Mouse (Mus musculus) embryonic stem cell, embryonic (primary cell): ENCODE data around the gene Kcna1.

Experiments used
- CTCF ChIA-PET, 4 experiments: fragments of 300-600 bp in 2 of 4; fragments of 350-600 bp in 2 of 4; sonication (Branson Sonifier 250); formaldehyde crosslinking; loops; one replicate each; lab custom pipeline; 2022; ENCODE audit warnings: inconsistent platforms in 2 of 4; lab: Charles Lee
- POLR2A ChIA-PET, 4 experiments: fragments of 300-600 bp in 2 of 4; fragments of 350-600 bp in 2 of 4; sonication (Branson Sonifier 250); formaldehyde crosslinking; loops; one replicate each; lab custom pipeline; 2022; ENCODE audit warnings: antibody characterized with exemption in 4 of 4, inconsistent platforms in 1 of 4; lab: Charles Lee

Gene Kcna1

GRCm38 (mm10) chr6:126646381-126646780, at the start of gene Kcna1:
Kcna1 (minus strand) TSS chr6:126646384.
- POLR2A ChIA-PET: no interaction called here
- CTCF ChIA-PET: interaction anchor here in 1 of 4 experiments (1.2 kb wide), 1 partner anchor 56 kb away, joined by 4 read pairs; no protein-coding TSS in a partner anchor

DNA sequence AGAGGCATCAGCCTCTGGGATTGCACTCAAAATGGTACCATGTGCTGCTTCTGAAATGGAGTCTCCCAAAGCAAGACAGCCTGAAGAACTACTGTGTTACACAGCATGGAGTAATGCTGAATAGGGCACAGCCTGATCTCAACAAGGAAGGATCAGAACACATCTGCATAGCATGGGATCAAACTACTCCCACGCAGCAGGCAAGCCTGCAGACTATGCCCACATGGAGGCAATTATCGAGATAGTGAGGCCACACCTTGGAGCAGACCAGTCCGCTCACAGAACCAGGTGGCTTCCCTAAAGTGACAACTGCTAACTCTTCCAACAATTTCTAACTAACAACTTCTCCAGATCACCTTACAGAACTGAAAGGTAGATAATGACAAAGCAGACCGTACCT, 40.9 kb upstream of the Kcna1 start:
- POLR2A ChIA-PET: no interaction called here

DNA sequence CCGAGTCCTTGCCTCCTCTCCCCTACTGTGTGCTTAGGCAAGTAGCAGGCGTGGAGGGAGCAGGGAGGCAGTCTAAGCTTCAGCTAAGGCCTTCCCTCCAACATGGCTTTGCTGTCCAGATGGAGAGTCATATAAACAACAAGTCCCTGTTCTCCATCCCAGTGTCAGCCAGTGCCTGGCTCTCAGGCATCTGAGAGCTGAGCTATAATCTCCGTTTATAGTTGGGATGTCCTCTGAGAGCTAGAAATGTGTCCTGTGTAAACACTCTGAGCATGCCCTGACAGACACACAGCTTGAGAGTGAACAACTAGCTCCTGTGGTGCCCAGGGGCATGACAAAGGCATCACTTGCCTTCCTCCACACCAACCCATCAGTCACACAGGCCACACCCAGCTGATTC, 39.0 kb upstream of the Kcna1 start:
- ChIA-PET CTCF (interaction anchor here in 2 of 4 experiments (0.9 to 1.4 kb wide), 4 partner anchors 17 to 121 kb away, joined by 3 to 5 read pairs (median 4); no protein-coding TSS in a partner anchor), POLR2A (no interaction called here)

More for the DNA sequence above, 40.9 kb upstream of the Kcna1 start:
- CTCF ChIA-PET: no interaction called here

GRCm38 (mm10) chr6:126678961-126679360, 32.8 kb upstream of the Kcna1 start:
- ChIA-PET POLR2A (no interaction called here), CTCF (interaction anchor here in 3 of 4 experiments (0.6 to 1.3 kb wide), 12 partner anchors 9 to 179 kb away, joined by 3 to 8 read pairs (median 3); no protein-coding TSS in a partner anchor)

DNA sequence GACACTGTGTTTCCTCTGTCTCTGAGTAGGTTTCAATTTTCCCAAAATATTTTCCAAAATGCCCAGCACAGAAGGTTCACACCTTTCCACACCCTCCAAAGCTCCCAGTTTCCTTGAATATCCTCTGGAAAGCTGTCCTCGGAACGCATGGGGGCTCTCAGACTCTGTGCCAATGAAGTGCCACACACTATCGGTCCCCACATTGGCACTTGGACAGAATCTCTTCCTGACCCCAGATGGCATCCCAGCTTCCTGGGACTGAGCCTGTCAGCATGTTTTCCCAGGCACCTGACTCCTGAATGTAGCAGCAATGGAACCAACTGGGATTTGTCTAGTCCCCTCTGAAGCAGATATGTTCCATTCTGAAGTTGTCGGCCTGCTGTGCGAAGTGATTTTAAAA, 20.8 kb upstream of the Kcna1 start:
- POLR2A ChIA-PET: no interaction called here
- CTCF ChIA-PET: interaction anchor here in 2 of 4 experiments (0.6 to 1.5 kb wide), 3 partner anchors 12 to 37 kb away, joined by 3 read pairs; no protein-coding TSS in a partner anchor

GRCm38 (mm10) chr6:126666091-126666490, 19.9 kb upstream of the Kcna1 start:
- ChIA-PET CTCF (interaction anchor here in 1 of 4 experiments (1.3 kb wide), 1 partner anchor 38 kb away, joined by 3 read pairs; no protein-coding TSS in a partner anchor), POLR2A (no interaction called here)

GRCm38 (mm10) chr6:126664569-126664968, 18.4 kb upstream of the Kcna1 start:
- ChIA-PET POLR2A (no interaction called here), CTCF (no interaction called here)

DNA sequence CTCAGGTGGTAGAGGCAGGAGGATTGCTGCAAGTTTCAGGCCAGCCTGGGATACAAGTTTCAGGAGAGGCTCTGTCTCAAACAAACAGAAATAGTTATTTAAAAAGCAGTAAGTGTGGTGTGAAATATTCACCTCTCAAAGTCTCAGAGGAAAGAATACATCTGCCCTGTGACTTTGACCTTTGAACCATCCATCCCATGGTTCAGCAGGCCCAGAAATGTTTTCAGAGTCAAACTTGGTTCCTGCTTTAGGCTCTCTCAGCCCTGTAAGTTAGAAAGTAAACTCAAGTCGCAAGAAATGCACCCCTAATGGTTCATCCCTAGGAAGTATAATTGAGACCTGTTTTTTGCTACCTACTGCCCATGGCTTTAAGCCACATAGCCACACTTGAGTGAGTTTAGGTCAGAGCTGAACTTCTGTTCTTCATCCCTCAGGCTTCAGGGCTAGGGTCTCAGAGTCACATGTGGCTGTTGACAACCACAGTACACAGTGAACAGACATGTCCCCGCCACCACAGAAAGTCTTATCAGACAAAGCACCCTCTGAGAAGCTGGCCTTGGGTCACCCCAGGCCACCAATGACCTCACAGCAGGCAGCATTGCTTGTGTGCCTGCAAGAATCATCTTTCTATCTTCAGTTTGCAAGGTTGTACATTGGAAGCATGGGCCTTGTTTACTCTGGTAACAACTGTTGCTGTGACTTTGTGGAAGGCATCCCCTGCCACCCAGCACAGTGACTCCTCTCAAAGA, 11.6 kb upstream of the Kcna1 start:
- ChIA-PET POLR2A (interaction anchor here in 2 of 4 experiments (0.6 kb wide), 2 partner anchors 15 to 304 kb away, joined by 3 to 7 read pairs; no protein-coding TSS in a partner anchor), CTCF (no interaction called here)

DNA sequence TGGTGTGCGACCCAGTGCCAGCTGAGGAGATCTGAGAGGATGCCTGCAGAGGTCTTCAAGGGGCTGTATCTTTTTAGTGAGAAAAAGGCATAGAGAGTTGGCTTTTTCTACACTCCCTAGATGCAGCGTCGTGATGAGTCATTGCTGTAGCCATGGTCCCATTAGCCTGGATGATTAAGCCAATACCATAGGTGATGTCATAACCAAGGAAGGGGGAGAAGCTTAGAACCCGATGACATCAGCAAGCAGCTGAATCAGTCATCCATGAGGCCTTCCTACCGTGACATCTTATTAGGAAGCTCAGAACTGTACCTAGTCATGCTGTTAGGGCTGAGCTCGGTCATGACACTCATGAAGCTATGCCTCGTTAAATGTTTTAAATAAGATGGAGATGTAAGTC, 7.4 kb upstream of the Kcna1 start:
- CTCF ChIA-PET: interaction anchor here in 3 of 4 experiments (0.7 to 1.7 kb wide), 5 partner anchors 10 to 89 kb away, joined by 3 to 7 read pairs (median 3); no protein-coding TSS in a partner anchor

GRCm38 (mm10) chr6:126645644-126646358, 383 bp downstream of the Kcna1 start:
- CTCF ChIA-PET: interaction anchor here in 3 of 4 experiments (0.7 to 2.0 kb wide), 4 partner anchors 33 to 290 kb away, joined by 3 to 7 read pairs (median 4); no protein-coding TSS in a partner anchor

More for the DNA sequence above, 7.4 kb upstream of the Kcna1 start:
- POLR2A ChIA-PET: no interaction called here

GRCm38 (mm10) chr6:126645044-126645541, 1.1 kb downstream of the Kcna1 start:
- CTCF ChIA-PET: interaction anchor here (0.6 to 2.0 kb wide), 6 partner anchors 34 to 503 kb away, joined by 3 to 7 read pairs (median 3); no protein-coding TSS in a partner anchor
- POLR2A ChIA-PET: no interaction called here

More at GRCm38 (mm10) chr6:126645644-126646358, 383 bp downstream of the Kcna1 start:
- POLR2A ChIA-PET: no interaction called here

DNA sequence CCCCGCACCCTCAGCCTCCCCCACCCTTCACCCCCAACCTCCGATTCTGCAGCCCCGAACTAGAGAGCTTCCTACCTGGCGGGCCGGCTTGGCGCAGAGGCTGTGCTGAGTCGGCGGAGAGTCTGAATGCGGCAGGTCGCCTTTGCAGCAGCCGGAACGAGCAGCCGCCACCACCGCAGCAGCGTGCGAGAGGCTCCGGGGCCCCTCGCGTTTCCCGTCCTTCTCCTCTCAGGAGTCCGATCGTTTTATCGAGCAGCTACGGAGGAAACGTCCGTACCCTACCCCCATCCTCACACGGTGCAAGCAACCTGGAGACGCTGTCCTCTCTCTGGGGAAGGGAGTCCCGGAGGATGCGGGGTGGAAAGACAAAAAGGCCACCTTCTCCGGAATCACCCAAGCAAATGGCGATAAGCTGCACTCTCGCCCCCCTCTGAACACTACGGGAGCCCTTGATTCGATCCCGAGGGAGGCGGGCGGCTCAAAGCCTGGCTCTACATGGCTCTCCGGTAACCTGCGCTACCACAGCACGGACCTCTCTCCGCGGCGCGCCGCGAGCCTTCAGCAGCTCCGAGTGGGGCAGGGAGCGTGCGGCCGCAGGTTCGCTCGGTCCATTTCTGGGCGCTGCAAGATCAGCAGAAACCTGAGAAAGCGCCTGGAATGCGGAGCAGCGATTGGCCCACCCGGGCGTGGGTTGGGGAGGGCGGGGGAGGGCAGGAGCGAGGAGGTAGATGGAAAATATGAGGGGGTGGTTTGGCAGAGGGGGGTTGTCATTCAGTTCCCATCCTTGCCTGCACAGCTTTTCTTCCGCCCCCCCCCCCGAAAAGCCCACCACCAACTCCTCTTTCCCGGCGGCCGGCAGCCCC, 1.8 kb downstream of the Kcna1 start:
- ChIA-PET POLR2A (interaction anchor here in 3 of 4 experiments (0.5 to 0.6 kb wide), 3 partner anchors 62 to 1148 kb away, joined by 3 to 4 read pairs (median 3); no protein-coding TSS in a partner anchor), CTCF (interaction anchor here (0.6 to 2.5 kb wide), 11 partner anchors 9 to 1940 kb away, joined by 3 to 8 read pairs (median 3); no protein-coding TSS in a partner anchor)

DNA sequence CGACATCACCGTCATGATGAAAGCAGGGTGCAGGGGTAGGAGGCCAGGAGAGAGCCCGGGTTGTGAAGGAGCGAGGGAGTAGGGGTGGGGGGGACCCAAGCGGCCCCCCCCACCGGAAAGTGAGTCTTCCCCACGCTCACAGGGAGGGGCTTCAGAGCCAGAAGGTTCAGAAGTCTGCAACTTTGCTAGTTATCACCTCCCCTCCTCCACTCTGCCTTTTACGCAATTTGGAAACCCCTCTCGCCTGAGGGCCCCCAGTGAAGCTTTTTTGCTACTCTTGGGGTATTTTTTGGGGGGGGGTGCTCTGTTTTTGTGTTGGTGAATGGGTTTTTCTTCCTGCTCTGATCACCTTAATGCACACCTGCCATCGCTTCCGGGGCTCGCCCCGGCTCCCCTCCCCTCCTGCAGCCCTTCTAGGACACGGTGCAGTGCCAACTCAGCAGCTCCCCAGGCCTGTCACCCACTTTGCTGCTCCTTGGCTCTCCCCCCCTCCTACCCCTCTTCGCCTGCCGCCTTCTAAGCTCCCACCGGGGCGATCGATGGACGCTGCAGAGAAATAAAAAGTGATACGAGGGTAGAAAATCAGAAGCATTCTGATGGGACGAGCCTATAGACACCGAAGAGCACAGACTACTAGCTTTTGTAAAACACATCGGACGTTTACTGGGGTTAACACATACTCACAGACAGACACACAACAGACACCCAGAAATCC, 2.7 kb downstream of the Kcna1 start:
- POLR2A ChIA-PET: interaction anchor here in 3 of 4 experiments (0.6 to 0.7 kb wide), 3 partner anchors 15 to 1147 kb away, joined by 3 to 7 read pairs (median 4); no protein-coding TSS in a partner anchor
- CTCF ChIA-PET: interaction anchor here in 3 of 4 experiments (0.5 to 2.5 kb wide), 15 partner anchors 10 to 1319 kb away, joined by 3 to 7 read pairs (median 3); partner anchors contain the start of gene Kcna5 (in 1 of the 3)

DNA sequence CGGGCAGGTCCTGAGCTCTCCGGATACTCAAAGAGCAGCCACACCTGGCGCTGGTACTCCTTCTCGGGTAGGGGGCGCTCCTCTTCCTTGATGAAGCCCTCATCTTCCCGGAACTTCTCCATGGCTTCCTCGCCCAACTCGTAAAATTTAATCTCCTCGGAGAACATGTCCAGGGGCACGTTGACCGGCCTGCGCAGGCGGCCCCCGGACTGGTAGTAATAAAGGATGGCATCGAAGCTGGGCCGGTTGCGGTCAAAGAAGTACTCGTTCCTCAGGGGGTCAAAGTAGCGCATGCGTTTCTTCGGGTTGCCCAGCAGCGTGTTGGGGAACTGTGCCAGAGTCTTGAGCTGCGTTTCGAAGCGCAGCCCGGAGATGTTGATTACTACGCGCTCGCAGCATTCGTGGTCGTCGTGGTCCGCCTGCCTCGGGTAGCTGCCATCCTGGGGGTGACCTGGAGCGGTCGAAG, 3.3 kb downstream of the Kcna1 start:
- CTCF ChIA-PET: interaction anchor here in 3 of 4 experiments (0.5 to 2.5 kb wide), 17 partner anchors 11 to 1172 kb away, joined by 3 to 8 read pairs (median 4); partner anchors contain the start of gene Kcna5 (in 1 of the 3)

DNA sequence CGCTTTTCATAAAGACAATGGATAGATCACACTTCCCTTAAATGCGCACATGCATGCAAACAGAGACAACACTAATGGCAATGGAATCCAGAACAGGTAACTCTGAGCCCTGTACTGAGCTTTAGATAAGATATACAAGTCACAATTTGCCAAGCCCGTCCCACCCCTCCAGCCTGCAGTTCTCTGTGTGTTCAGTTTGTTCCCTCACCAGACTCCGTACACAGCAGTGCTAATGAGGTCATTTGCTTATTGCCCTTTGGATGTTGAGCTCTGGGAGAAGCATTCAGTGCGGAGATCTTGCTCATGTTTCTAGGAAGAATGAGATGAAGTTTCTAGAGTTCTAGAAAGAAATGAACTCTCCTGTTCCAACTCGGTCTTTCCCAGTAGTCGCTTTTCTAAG, 17.7 kb downstream of the Kcna1 start:
- CTCF ChIA-PET: interaction anchor here in 1 of 4 experiments (1.8 kb wide), 1 partner anchor 14 kb away, joined by 4 read pairs; no protein-coding TSS in a partner anchor
- POLR2A ChIA-PET: interaction anchor here in 1 of 4 experiments (0.6 kb wide), 1 partner anchor 350 kb away, joined by 3 read pairs; no protein-coding TSS in a partner anchor

More for the DNA sequence above, 3.3 kb downstream of the Kcna1 start:
- POLR2A ChIA-PET: interaction anchor here in 2 of 4 experiments (0.6 to 0.7 kb wide), 2 partner anchors 15 to 38 kb away, joined by 3 to 7 read pairs; no protein-coding TSS in a partner anchor

DNA sequence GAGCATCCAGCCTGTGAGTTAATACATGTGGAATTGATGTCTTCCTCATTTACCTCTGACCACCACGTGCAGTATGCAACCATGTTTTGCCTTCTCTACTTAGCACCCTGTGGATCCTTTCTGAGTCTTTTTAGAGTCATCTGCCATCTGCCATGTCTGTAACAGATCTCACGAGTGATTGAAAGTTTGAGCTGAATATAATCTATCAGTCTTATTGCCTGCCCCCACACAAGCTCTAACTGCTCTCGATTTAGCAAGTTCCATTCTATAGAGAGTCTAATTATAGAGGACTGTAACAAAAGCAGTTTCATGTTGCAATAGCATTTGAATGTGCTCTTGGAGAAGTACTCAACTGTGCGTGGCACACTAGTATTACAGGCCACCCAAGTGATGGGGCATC, 27.7 kb downstream of the Kcna1 start:
- POLR2A ChIA-PET: no interaction called here

DNA sequence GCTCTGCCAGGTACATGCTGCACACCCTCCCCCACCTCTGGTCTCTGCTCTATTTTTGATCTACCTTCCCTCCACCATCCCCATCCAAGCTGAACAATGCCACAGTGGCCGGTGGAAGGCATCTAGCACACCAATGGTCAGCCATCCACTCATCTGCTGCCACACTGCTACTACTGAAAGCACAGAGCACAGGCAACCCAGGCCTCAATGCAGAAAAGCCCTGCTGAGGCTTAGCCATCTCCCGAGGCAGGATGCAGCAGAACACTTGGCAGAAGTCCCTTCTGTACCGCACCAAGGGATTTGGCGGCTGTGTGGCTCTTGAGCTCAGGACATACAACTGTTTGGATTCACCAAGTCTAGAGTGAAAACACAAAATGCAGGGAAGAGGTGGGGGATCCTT, 35.4 kb downstream of the Kcna1 start:
- ChIA-PET POLR2A (interaction anchor here in 1 of 4 experiments (0.7 kb wide), 1 partner anchor 32 kb away, joined by 3 read pairs; no protein-coding TSS in a partner anchor), CTCF (no interaction called here)

More for the DNA sequence above, 27.7 kb downstream of the Kcna1 start:
- CTCF ChIA-PET: no interaction called here
